19 mouse cellular contexts compared by ENCODE assay signal in genomic region chr8:57304944-57305343, GRCm38 (mm10). TPM values are rescaled to one million over a fixed set of nuclear protein-coding genes. Genes with fewer than 3 reads are reported as not detected.
DNase-seq lines count a peak whose midpoint lies in the region; ATAC-seq and TF ChIP-seq lines count a peak whose summit lies in the region.
"Had no signal": no experiment of that assay in that cellular context is flagged by ENCODE, and none has a peak within 500 bp of the region (broad histone marks: within the 10 kb centered on the region; RNA-seq: fewer than 3 reads in every experiment).

No protein-coding gene starts in this region.

- 51% methylated on average over 11 of the region's 11 CpGs for WGBS in heart, postnatal 0 days
- 39% methylated on average over 11 of the region's 11 CpGs for WGBS in heart, adult 2 months
- 62% methylated on average over 11 of the region's 11 CpGs for WGBS in midbrain, embryonic 15.5 days

- no peak overlapping the region for H3K27ac ChIP-seq in heart, postnatal 0 days (ENCODE audit: low read depth)
- no peak overlapping the region for H3K27ac ChIP-seq in heart, adult 2 months
- H3K27ac ChIP-seq in MEL (ENCODE audit: control insufficient read depth, low read depth, low read length) = no peak overlapping the region
- H3K27ac ChIP-seq in midbrain, embryonic 15.5 days = no peak overlapping the region
- H3K27ac ChIP-seq: hindbrain, embryonic 12.5 days; kidney, postnatal 0 days; lung, embryonic 15.5 days had no signal

- no peak overlapping the region for H3K4me2 ChIP-seq in heart, postnatal 0 days (ENCODE audit: low read depth, low read length)
- no peak overlapping the region for H3K4me2 ChIP-seq in midbrain, embryonic 15.5 days
- H3K4me2 ChIP-seq: heart, embryonic 13.5 days; hindbrain, embryonic 12.5 days; lung, embryonic 15.5 days had no signal

- peaks cover 25% of the 10 kb centered on the region; the same call in 1 of the 2 replicates for H3K36me3 ChIP-seq in heart, postnatal 0 days (replicated peaks; ENCODE audit: control insufficient read depth, insufficient read depth, low read length)
- peaks cover 2% of the 10 kb centered on the region for H3K36me3 ChIP-seq in heart, adult 2 months (ENCODE audit: control insufficient read depth, insufficient read depth, low read length)
- H3K36me3 ChIP-seq in MEL (ENCODE audit: control insufficient read depth in 1 of 2, insufficient read depth in 2 of 2, low read length in 2 of 2) = no peaks in the 10 kb centered on the region
- no peaks in the 10 kb centered on the region for H3K36me3 ChIP-seq in midbrain, embryonic 15.5 days (replicated peaks)
- H3K36me3 ChIP-seq: hindbrain, embryonic 12.5 days; lung, embryonic 15.5 days had no signal

- TF ChIP-seq RAD21 in MEL (IDR thresholded peaks at IDR 0.05; ENCODE audit: low read depth, low read length) = no peak

- no peak overlapping the region for H3K4me3 ChIP-seq in heart, postnatal 0 days (ENCODE audit: low read depth, low read length)
- H3K4me3 ChIP-seq in heart, adult 2 months = no peak overlapping the region
- no peak overlapping the region for H3K4me3 ChIP-seq in MEL (ENCODE audit: control insufficient read depth in 1 of 2, insufficient read depth in 1 of 2, low read depth in 2 of 2, low read length in 2 of 2)
- no peak overlapping the region for H3K4me3 ChIP-seq in midbrain, embryonic 15.5 days
- H3K4me3 ChIP-seq: heart, embryonic 13.5 days; hindbrain, embryonic 12.5 days; lung, embryonic 15.5 days had no signal

- no peaks in the 10 kb centered on the region for H3K79me2 ChIP-seq in heart, adult 2 months (replicated peaks; ENCODE audit: control insufficient read depth, insufficient read depth, low read length)
- H3K79me2 ChIP-seq in MEL (ENCODE audit: control insufficient read depth, insufficient read depth, low read length, poor library complexity) = no peaks in the 10 kb centered on the region

- H3K9me3 ChIP-seq in heart, postnatal 0 days (replicated peaks; ENCODE audit: control insufficient read depth, low read length) = no peaks in the 10 kb centered on the region
- H3K9me3 ChIP-seq in MEL (replicated peaks; ENCODE audit: insufficient read depth, low read length) = no peaks in the 10 kb centered on the region
- no peaks in the 10 kb centered on the region for H3K9me3 ChIP-seq in midbrain, embryonic 15.5 days
- H3K9me3 ChIP-seq: heart, embryonic 13.5 days; hindbrain, embryonic 12.5 days; lung, embryonic 15.5 days had no signal

- DNase-seq in heart, postnatal 0 days (ENCODE audit: low spot score) = no peak
- no peak for DNase-seq in heart, adult 2 months
- DNase-seq in A20 (ENCODE audit: low read depth, low spot score) (peak; percentile 79), MEL (ENCODE audit: low read depth, low spot score) (peak; percentile 61)
- DNase-seq in layer of hippocampus, adult 11-12 months (ENCODE audit: low spot score) = no peak
- no peak for DNase-seq in Muller cell, postnatal 12 days (ENCODE audit: inconsistent ontology term)
- DNase-seq: adrenal gland, postnatal 14 days; cerebellum, postnatal 14 days; forebrain, postnatal 0 days; gastrocnemius, postnatal 10 days had no signal

- no peak for TF ChIP-seq POLR2A in heart, adult 2 months (IDR thresholded peaks at IDR 0.05; ENCODE audit: insufficient read depth, low read depth, low read length)
- TF ChIP-seq POLR2A in MEL (IDR thresholded peaks at IDR 0.05; ENCODE audit: control insufficient read depth in 1 of 2, insufficient read depth in 1 of 2, low read depth in 1 of 2, low read length in 2 of 2, poor library complexity in 1 of 2) = no peak

- TF ChIP-seq EP300 in heart, postnatal 0 days (IDR thresholded peaks at IDR 0.05; ENCODE audit: low read depth) = no peak
- TF ChIP-seq EP300 in heart, adult 2 months (IDR thresholded peaks at IDR 0.05; ENCODE audit: insufficient read depth, low read depth, low read length) = no peak
- TF ChIP-seq EP300 in MEL (IDR thresholded peaks at IDR 0.05; ENCODE audit: low read depth in 1 of 2, low read length in 2 of 2) = no peak

- peak; percentile 27; the same call in 1 of the 2 replicates for ATAC-seq in heart, postnatal 0 days (ENCODE audit: insufficient read depth, low read depth)
- peak; percentile 63 for ATAC-seq in megakaryocyte, adult 5-6 weeks (ENCODE audit: poor library complexity, severe bottlenecking)
- no peak for ATAC-seq in midbrain, embryonic 15.5 days (replicated peaks)
- ATAC-seq: forebrain, postnatal 0 days; intestine, postnatal 0 days had no signal

- H3K4me1 ChIP-seq in heart, postnatal 0 days (ENCODE audit: control insufficient read depth, insufficient read depth) = no peaks in the 10 kb centered on the region; the same call in 1 of the 2 replicates
- H3K4me1 ChIP-seq in heart, adult 2 months (ENCODE audit: control insufficient read depth, insufficient read depth, low read length) = peaks cover 1% of the 10 kb centered on the region; the same call in 1 of the 2 replicates
- no peaks in the 10 kb centered on the region for H3K4me1 ChIP-seq in MEL (ENCODE audit: control insufficient read depth in 1 of 2, insufficient read depth in 2 of 2, low read length in 2 of 2)
- no peaks in the 10 kb centered on the region for H3K4me1 ChIP-seq in midbrain, embryonic 15.5 days
- H3K4me1 ChIP-seq: hindbrain, embryonic 12.5 days; lung, embryonic 15.5 days had no signal

- intact Hi-C loops in heart, adult 2 months (cut with DNase I) = no loop called here

- no peaks in the 10 kb centered on the region for H3K27me3 ChIP-seq in heart, postnatal 0 days (ENCODE audit: control insufficient read depth, insufficient read depth, low read length)
- no peaks in the 10 kb centered on the region for H3K27me3 ChIP-seq in heart, adult 2 months (ENCODE audit: control insufficient read depth, insufficient read depth, low read length)
- no peaks in the 10 kb centered on the region for H3K27me3 ChIP-seq in MEL (ENCODE audit: control insufficient read depth in 1 of 2, insufficient read depth in 2 of 2, low read length in 2 of 2)
- H3K27me3 ChIP-seq in midbrain, embryonic 15.5 days (replicated peaks) = peaks cover 20% of the 10 kb centered on the region
- H3K27me3 ChIP-seq: heart, embryonic 13.5 days had no signal

- TF ChIP-seq CTCF in heart, postnatal 0 days (IDR thresholded peaks at IDR 0.05; ENCODE audit: low read depth) = no peak
- no peak for TF ChIP-seq CTCF in heart, adult 2 months (IDR thresholded peaks at IDR 0.05)
- no peak for TF ChIP-seq CTCF in MEL (IDR thresholded peaks at IDR 0.05 in 2 of 3, conservative IDR thresholded peaks at IDR 0.05 in 1 of 3; ENCODE audit: control insufficient read depth in 1 of 3, insufficient read depth in 1 of 3, low read depth in 2 of 3, low read length in 3 of 3, poor library complexity in 1 of 3, severe bottlenecking in 1 of 3)

- no peak overlapping the region for H3K9ac ChIP-seq in heart, postnatal 0 days (replicated peaks; ENCODE audit: low read depth, low read length)
- no peak overlapping the region for H3K9ac ChIP-seq in heart, adult 2 months (ENCODE audit: low read depth, low read length)
- no peak overlapping the region for H3K9ac ChIP-seq in MEL (ENCODE audit: control insufficient read depth, low read depth, low read length, poor library complexity, severe bottlenecking)
- no peak overlapping the region for H3K9ac ChIP-seq in midbrain, embryonic 15.5 days
- H3K9ac ChIP-seq: forebrain, postnatal 0 days; heart, embryonic 13.5 days; hindbrain, embryonic 12.5 days; lung, embryonic 15.5 days had no signal

TF ChIP-seq in MEL, 35 proteins besides CTCF, POLR2A, EP300 and RAD21:
- TF ChIP-seq POLR2AphosphoS5 (IDR thresholded peaks at IDR 0.05; ENCODE audit: borderline replicate concordance, low read depth, low read length) = no peak
- no peak for TF ChIP-seq ELF1 (IDR thresholded peaks at IDR 0.05; ENCODE audit: low read depth, low read length)
- no peak for TF ChIP-seq MYB (IDR thresholded peaks at IDR 0.05; ENCODE audit: low read depth, low read length)
- no peak for TF ChIP-seq ETS1 (IDR thresholded peaks at IDR 0.05; ENCODE audit: low read depth, low read length)
- no peak for TF ChIP-seq MYC (IDR thresholded peaks at IDR 0.05; ENCODE audit: low read depth, low read length)
- no peak for TF ChIP-seq SIN3A (IDR thresholded peaks at IDR 0.05; ENCODE audit: low read length)
- no peak for TF ChIP-seq NRF1 (IDR thresholded peaks at IDR 0.05; ENCODE audit: insufficient read depth, low read depth, low read length, poor library complexity, severe bottlenecking)
- no peak for TF ChIP-seq GATA1 (IDR thresholded peaks at IDR 0.05; ENCODE audit: low read depth, low read length)
- TF ChIP-seq ZKSCAN1 (IDR thresholded peaks at IDR 0.05; ENCODE audit: low read depth, low read length) = no peak
- TF ChIP-seq E2F4 (IDR thresholded peaks at IDR 0.05; ENCODE audit: borderline replicate concordance, low read depth, low read length) = no peak
- TF ChIP-seq HCFC1 (IDR thresholded peaks at IDR 0.05; ENCODE audit: low read depth, low read length) = no peak
- TF ChIP-seq UBTF (IDR thresholded peaks at IDR 0.05; ENCODE audit: borderline replicate concordance, insufficient read depth, low read depth, low read length) = no peak
- TF ChIP-seq SMC3 (IDR thresholded peaks at IDR 0.05; ENCODE audit: low read depth, low read length) = no peak
- no peak for TF ChIP-seq MAX (IDR thresholded peaks at IDR 0.05; ENCODE audit: low read length)
- no peak for TF ChIP-seq MAFK (IDR thresholded peaks at IDR 0.05; ENCODE audit: borderline replicate concordance, low read depth, low read length)
- no peak for TF ChIP-seq GABPA (IDR thresholded peaks at IDR 0.05; ENCODE audit: low read depth, low read length)
- no peak for TF ChIP-seq NELFE (IDR thresholded peaks at IDR 0.05; ENCODE audit: low read depth, low read length)
- no peak for TF ChIP-seq KAT2A (conservative IDR thresholded peaks at IDR 0.05; ENCODE audit: low read depth, low read length)
- no peak for TF ChIP-seq MAZ (IDR thresholded peaks at IDR 0.05; ENCODE audit: low read depth, low read length)
- no peak for TF ChIP-seq ZMIZ1 (IDR thresholded peaks at IDR 0.05; ENCODE audit: low read depth, low read length)
TF ChIP-seq in MEL: peak in this region for 0.

RNA-seq across cellular contexts. Expression of gene Hand2, which starts 15.8 kb away (rescaled TPM):
- 33.2 and 39.5 TPM in 2 replicates for total RNA-seq in heart, postnatal 0 days (2014; rRNA removed; ENCODE audit: low replicate concordance)
- polyA plus RNA-seq in heart, postnatal 0 days (2015; fragmentation: Nextera tagmentation; extraction: Ambion mirVana) = 9.9 and 11.7 TPM in 2 replicates
- total RNA-seq in heart, adult 2 months (2021) = 10 to 100 TPM; 62.1 to 63.9 TPM
- 10.3 and 14.8 TPM in 2 replicates for polyA plus RNA-seq in heart, adult 2 months (2012; rRNA removed)
- total RNA-seq in MEL (2012; rRNA removed) = not detected in 2 replicates
- not detected for polyA plus RNA-seq in MEL (2012; ENCODE audit: insufficient read depth in 1 of 2, insufficient read length in 2 of 2, low read depth in 1 of 2, low replicate concordance in 2 of 2, missing spikeins in 1 of 2)
- not detected in 2 replicates for total RNA-seq in megakaryocyte, adult 5-6 weeks (2015)
- total RNA-seq in megakaryocyte, adult 5-6 weeks (2017) = not detected in 2 replicates
- not detected in 2 replicates for polyA plus RNA-seq in midbrain, embryonic 15.5 days (2015; fragmentation: Nextera tagmentation; extraction: Ambion mirVana)
- total RNA-seq: forebrain, postnatal 0 days; left cerebral cortex, postnatal 10 days had no signal
- polyA plus RNA-seq: forebrain, postnatal 0 days; hindbrain, embryonic 12.5 days; kidney, postnatal 0 days; neural tube, embryonic 14.5 days had no signal

Comparison
In these comparisons a context has a peak if more than half of its experiments do, and no peak if none do; other contexts are left out.
1. DNase-seq: peak in A20 (single experiment) and MEL (single experiment); none in heart, postnatal 0 days (single experiment), heart, adult 2 months (0 of 2), layer of hippocampus, adult 11-12 months (single experiment) and Muller cell, postnatal 12 days (single experiment).
2. RNA of gene Hand2, which starts 15.8 kb away (total RNA-seq): 62.1 to 63.9 TPM in heart, adult 2 months and 33.2 to 39.5 TPM in heart, postnatal 0 days; not detected in MEL and not detected in megakaryocyte, adult 5-6 weeks; every median in the first group is over 10 times any median in the second.